Mouse (Mus musculus): ENCODE data around the gene Ear14.

DNA sequence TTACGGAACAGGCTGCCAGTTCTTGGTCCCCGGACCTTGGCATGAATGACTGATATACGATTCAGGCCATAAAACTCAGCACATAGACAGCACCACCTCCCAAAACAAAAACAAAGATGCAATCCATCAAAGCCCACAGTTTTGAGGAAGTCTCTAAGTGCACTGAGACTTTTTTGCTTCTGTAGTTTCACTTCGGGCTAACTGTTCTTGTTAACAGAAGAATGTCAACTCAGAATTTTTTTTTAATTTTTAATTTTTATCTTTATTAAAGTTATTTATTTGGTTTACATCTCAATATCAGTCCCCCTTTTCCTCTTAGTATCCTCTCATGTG, 46.5 kb upstream of the Ear14 start:
- TF ChIP-seq CTCF (IDR thresholded peaks at IDR 0.05; ENCODE audit: low read depth) (no peak), EP300 (IDR thresholded peaks at IDR 0.05; ENCODE audit: low read depth) (no peak)
